Mouse (Mus musculus) ES-E14 (cell line): ENCODE data around the gene Nkx2-3. TPM values are rescaled to one million over a fixed set of nuclear protein-coding genes. Genes with fewer than 3 reads are reported as not detected.

Experiments used
- DNase-seq: peaks from one replicate; pipeline ENCODE4 v3.0.0-alpha.2; 2013; ENCODE audit warnings: low read depth, low spot score
- H3K27ac ChIP-seq: 2 replicates; pipeline ENCODE4 v1.5.1; 2012; ENCODE audit warnings: low read depth, mild to moderate bottlenecking, low read length, moderate library complexity, mixed read lengths; ENCODE audit not compliant: poor library complexity, insufficient read depth, severe bottlenecking
- H3K36me3 ChIP-seq: 2 replicates; pipeline ENCODE4 v1.6.1; 2012; ENCODE audit warnings: mild to moderate bottlenecking, low read length, moderate library complexity, mixed read lengths; ENCODE audit not compliant: control insufficient read depth, poor library complexity, insufficient read depth, severe bottlenecking
- H3K4me1 ChIP-seq, 2 experiments: fragments of 150-350 bp in 1 of 2; sonication (generic) in 1 of 2; 2 replicates each; pipeline ENCODE4 v1.6.1; 2012; ENCODE audit warnings: low read length in 2 of 2, mild to moderate bottlenecking in 1 of 2, mixed read lengths in 1 of 2; ENCODE audit not compliant: control insufficient read depth in 2 of 2, insufficient read depth in 2 of 2, poor library complexity in 1 of 2
- H3K4me3 ChIP-seq, 2 experiments: fragments of 150-350 bp in 1 of 2; sonication (generic) in 1 of 2; 2 replicates each; pipeline ENCODE4 v1.5.1; 2012; ENCODE audit warnings: low read length in 2 of 2, low read depth in 1 of 2, mild to moderate bottlenecking in 1 of 2, mixed read lengths in 1 of 2; ENCODE audit not compliant: insufficient read depth in 1 of 2, poor library complexity in 1 of 2, severe bottlenecking in 1 of 2
- H3K9ac ChIP-seq: 2 replicates; pipeline ENCODE4 v1.6.1; 2012; ENCODE audit warnings: low read depth, mild to moderate bottlenecking, low read length, mixed read lengths; ENCODE audit not compliant: poor library complexity, insufficient read depth, severe bottlenecking
- H3K9me3 ChIP-seq: fragments of 150-350 bp; sonication (generic); 2 replicates; pipeline ENCODE4 v1.6.1; 2012; ENCODE audit warnings: low read depth, mild to moderate bottlenecking, low read length; ENCODE audit not compliant: control insufficient read depth, insufficient read depth
- CHD2 ChIP-seq: IDR thresholded peaks from 2 replicates; pipeline ENCODE4 v1.6.1; 2014; ENCODE audit warnings: mild to moderate bottlenecking, low read depth, low read length, inconsistent platforms
- HCFC1 ChIP-seq: IDR thresholded peaks from 2 replicates; pipeline ENCODE4 v1.6.1; 2012; ENCODE audit warnings: low read length, inconsistent platforms, borderline replicate concordance; ENCODE audit not compliant: insufficient read depth
- MAFK ChIP-seq: IDR thresholded peaks from 2 replicates; pipeline ENCODE4 v1.6.1; 2014; ENCODE audit warnings: mild to moderate bottlenecking, low read depth, low read length, inconsistent platforms; ENCODE audit not compliant: insufficient read depth
- ZC3H11A ChIP-seq: IDR thresholded peaks from 2 replicates; pipeline ENCODE4 v1.6.1; 2012; ENCODE audit warnings: low read depth, mild to moderate bottlenecking, inconsistent platforms, low read length, borderline replicate concordance
- ZNF384 ChIP-seq: IDR thresholded peaks from 2 replicates; pipeline ENCODE4 v1.6.1; 2012; ENCODE audit warnings: low read depth, low read length, inconsistent platforms
- in situ Hi-C, 2 experiments: fragments of 600-800 bp; cut with MboI; formaldehyde crosslinking; loops; one replicate each; pipeline ENCODE4 v1.15.1; 2025; ENCODE audit warnings: low sequenced_read_pairs in 2 of 2, inconsistent platforms in 1 of 2; ENCODE audit not compliant: unreplicated experiment in 2 of 2
- total RNA-seq: library from RNA; depleted of rRNA; stranded (reverse); fragments of 300-350 nt; gene quantifications from 2 replicates; pipeline ENCODE4 v1.2.3, GENCODE M21; 2012

Gene Nkx2-3
- total RNA-seq, 1 experiment: 0.27 TPM

- Histone ChIP-seq H3K9me3 (no peaks in the 10 kb centered on the region), H3K9ac (no peak overlapping the region), H3K27ac (no peak overlapping the region), H3K4me3 (no peak overlapping the region), H3K36me3 (no peaks in the 10 kb centered on the region), H3K4me1 (peaks cover 2 to 5% of the 10 kb centered on the region in 2 experiments; a peak in 2 of 4 replicates)
- TF ChIP-seq ZC3H11A (no peak), MAFK (no peak), CHD2 (no peak), ZNF384 (no peak), HCFC1 (no peak)
- DNase-seq: no peak
- in situ Hi-C loops: no loop called here
Observed at GRCm38 (mm10) chr19:43583595-43583994, 28.5 kb upstream of the Nkx2-3 start.

GRCm38 (mm10) chr19:43584788-43585187 is 27.3 kb upstream of the Nkx2-3 start:
- DNase-seq: no peak
- Histone ChIP-seq H3K9me3 (no peaks in the 10 kb centered on the region), H3K36me3 (no peaks in the 10 kb centered on the region), H3K4me3 (no peak overlapping the region), H3K4me1 (peaks cover 2 to 5% of the 10 kb centered on the region in 2 experiments; a peak in 2 of 4 replicates), H3K9ac (no peak overlapping the region), H3K27ac (no peak overlapping the region)
- in situ Hi-C loops: no loop called here
- no peak for TF ChIP-seq ZC3H11A
- TF ChIP-seq CHD2: no peak
- no peak for TF ChIP-seq MAFK

GRCm38 (mm10) chr19:43592026-43592425 is 20.1 kb upstream of the Nkx2-3 start:
- no peaks in the 10 kb centered on the region for H3K9me3 ChIP-seq
- no peak overlapping the region for H3K4me3 ChIP-seq
- H3K9ac ChIP-seq: no peak overlapping the region
- no peak overlapping the region for H3K27ac ChIP-seq
- in situ Hi-C loops: no loop called here
- no peak for DNase-seq
- TF ChIP-seq ZC3H11A (no peak), CHD2 (no peak), HCFC1 (no peak), ZNF384 (no peak), MAFK (no peak)
- no peaks in the 10 kb centered on the region for H3K4me1 ChIP-seq
- H3K36me3 ChIP-seq: no peaks in the 10 kb centered on the region

GRCm38 (mm10) chr19:43596981-43597380 is 15.1 kb upstream of the Nkx2-3 start:
- no peaks in the 10 kb centered on the region for H3K36me3 ChIP-seq
- H3K4me3 ChIP-seq: no peak overlapping the region
- no peak overlapping the region for H3K27ac ChIP-seq
- no peak for DNase-seq
- in situ Hi-C loops: no loop called here
- H3K4me1 ChIP-seq: peaks cover 0 to 11% of the 10 kb centered on the region in 2 experiments; a peak in 1 of 4 replicates
- H3K9me3 ChIP-seq: no peaks in the 10 kb centered on the region
- H3K9ac ChIP-seq: no peak overlapping the region
- TF ChIP-seq ZC3H11A (no peak), MAFK (no peak), CHD2 (no peak), HCFC1 (no peak), ZNF384 (no peak)
